Mouse (Mus musculus): ENCODE measurements around the gene Dusp7. TPM values are rescaled to one million over a fixed set of nuclear protein-coding genes. Genes with fewer than 3 reads are reported as not detected.

Dusp7 gene
- total RNA-seq (2015; ENCODE audit: low replicate concordance) (13.3 and 19.3 TPM in 2 replicates), total RNA-seq (2017; ENCODE audit: low replicate concordance) (2.7 and 3.9 TPM in 2 replicates)

GRCm38 (mm10) chr9:106368112-106368717 is at the start of gene Dusp7:
Dusp7 (plus strand) TSS chr9:106368632.
- ATAC-seq (replicated peaks; ENCODE audit: low FRiP score, poor library complexity, severe bottlenecking), result peak; percentile 36; the same call in 1 of the 2 replicates

DNA sequence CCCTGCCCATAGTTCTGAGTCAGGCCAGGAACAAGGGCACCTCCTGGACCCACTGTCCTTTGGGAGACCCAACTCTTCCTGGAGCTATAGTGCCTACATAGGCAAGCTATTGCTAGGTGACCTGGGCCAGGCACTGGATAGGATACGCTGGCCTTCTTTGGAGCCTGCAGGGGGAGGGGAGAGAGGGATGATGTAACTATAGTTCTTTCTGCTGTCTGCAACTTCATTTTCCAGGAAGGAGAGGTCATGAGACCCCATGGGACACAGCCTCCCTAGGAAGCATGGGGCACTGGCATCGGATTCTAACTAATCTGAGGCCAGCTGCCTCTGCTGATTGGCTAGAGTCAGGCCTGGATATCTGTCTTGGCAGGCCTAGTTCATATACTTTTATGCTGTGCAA is 49.3 kb upstream of the Dusp7 start:
- ATAC-seq (replicated peaks; ENCODE audit: low FRiP score, poor library complexity, severe bottlenecking), result no peak

DNA sequence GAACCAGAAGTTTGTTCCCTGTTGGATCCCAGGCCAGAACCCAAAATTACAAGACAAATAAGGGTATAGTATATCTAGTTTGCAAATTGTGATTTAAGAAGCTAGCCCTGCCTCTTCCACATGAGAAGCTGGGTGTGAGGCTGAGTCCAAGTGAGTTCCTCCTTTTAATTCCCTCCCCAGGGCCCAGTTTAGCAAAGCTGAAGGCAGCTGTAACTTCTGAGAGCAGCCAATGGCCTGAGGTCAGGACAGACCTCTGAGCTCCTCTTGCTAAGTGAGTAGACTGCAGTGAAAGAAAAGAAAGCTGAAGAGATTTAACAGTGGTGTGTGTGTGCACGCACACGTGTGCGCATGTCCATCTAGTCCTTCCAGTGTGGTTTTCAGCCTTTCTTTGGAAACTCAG is 45.9 kb upstream of the Dusp7 start:
- no peak for ATAC-seq (replicated peaks; ENCODE audit: low FRiP score, poor library complexity, severe bottlenecking)

DNA sequence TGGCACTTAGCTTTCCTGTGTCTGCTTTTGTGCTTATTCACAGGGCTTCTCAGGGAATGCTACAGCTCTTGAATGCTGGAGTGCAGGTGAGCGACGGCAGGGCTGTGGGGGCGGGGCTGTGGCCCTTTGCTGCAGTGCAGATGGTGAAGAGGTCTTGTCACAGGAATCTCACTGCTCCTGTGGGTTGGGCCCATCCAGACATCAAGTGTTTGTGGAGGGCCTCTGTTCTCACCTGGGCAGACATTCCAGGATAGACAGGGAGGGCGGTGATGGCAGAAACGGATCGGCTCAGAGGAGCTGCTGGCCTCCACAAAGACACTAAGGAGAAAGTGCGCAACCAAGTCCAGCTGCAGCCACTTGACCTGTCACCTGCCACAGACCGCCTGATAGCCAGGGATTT is 42.2 kb upstream of the Dusp7 start:
- no peak for ATAC-seq (replicated peaks; ENCODE audit: low FRiP score, poor library complexity, severe bottlenecking)

GRCm38 (mm10) chr9:106327125-106327809 is 41.2 kb upstream of the Dusp7 start:
- ATAC-seq (replicated peaks; ENCODE audit: low FRiP score, poor library complexity, severe bottlenecking), result no peak

GRCm38 (mm10) chr9:106328068-106328610 is 40.3 kb upstream of the Dusp7 start:
- ATAC-seq (replicated peaks; ENCODE audit: low FRiP score, poor library complexity, severe bottlenecking), result no peak

- no peak for ATAC-seq (replicated peaks; ENCODE audit: low FRiP score, poor library complexity, severe bottlenecking)
Measured at GRCm38 (mm10) chr9:106328772-106329511, 39.5 kb upstream of the Dusp7 start.

DNA sequence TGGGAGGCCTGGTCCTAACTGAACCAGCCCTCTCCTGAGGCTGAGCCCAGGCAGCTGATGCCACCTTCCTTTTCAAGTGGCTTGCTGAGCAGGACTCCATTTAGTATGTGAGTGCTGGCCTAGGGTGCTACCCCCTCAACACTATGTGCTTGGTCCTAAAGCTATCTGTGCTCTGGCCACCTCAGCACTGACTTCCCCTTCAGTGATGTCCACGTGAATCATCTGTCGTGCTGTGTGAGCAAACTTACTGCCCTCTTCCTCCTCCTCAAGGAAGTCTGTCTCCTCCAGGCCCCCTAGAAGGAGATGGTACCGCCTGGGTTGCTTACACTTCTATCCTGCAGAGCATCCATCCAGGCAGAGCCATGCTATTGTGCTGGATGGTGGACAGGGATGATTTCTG is 35.7 kb upstream of the Dusp7 start:
- ATAC-seq (replicated peaks; ENCODE audit: low FRiP score, poor library complexity, severe bottlenecking), result no peak

DNA sequence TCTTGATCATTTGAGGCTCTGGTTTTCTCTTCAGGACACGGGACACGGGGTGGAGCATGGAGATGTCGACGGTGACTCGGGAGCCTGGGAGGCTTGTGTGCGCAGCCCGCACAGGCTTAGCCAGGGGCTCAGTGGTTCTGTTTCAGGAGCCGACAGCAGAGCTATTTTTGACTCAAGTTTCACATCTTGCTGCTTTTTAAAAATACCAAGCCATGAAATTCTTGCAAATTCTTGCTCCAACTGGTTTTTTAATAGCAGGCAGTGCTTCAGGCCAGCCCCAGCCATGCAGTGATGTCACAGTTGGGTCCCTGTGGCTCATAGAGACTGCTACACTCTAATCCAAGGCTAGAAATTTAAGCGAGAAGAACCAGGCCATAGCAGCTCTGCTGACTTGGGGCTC is 30.8 kb upstream of the Dusp7 start:
- ATAC-seq (replicated peaks; ENCODE audit: low FRiP score, poor library complexity, severe bottlenecking), result no peak

GRCm38 (mm10) chr9:106338462-106339172 is 29.8 kb upstream of the Dusp7 start:
- no peak for ATAC-seq (replicated peaks; ENCODE audit: low FRiP score, poor library complexity, severe bottlenecking)

DNA sequence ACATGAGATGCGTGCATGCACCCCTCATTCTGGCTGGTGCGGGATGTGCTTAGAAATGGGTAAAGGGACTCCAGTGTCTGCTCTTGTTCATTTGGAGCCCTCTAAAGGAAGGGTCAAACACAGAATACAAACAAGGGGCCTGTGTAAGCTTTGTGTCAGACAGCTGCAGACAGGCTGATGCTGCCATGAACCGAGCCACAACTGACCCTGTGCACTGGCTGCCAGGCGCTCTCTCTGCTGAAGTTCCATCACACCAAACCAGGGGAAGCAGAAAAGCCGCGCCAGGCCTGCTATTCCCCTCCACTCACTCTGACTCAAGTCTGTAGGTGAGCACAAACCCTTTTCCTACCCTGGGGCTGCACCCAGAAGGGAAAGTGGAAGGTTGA is 29.3 kb upstream of the Dusp7 start:
- ATAC-seq (replicated peaks; ENCODE audit: low FRiP score, poor library complexity, severe bottlenecking), result no peak

- no peak for ATAC-seq (replicated peaks; ENCODE audit: low FRiP score, poor library complexity, severe bottlenecking)
Measured at GRCm38 (mm10) chr9:106339730-106340129, 28.7 kb upstream of the Dusp7 start.

GRCm38 (mm10) chr9:106340501-106341312 is 27.7 kb upstream of the Dusp7 start:
- ATAC-seq (replicated peaks; ENCODE audit: low FRiP score, poor library complexity, severe bottlenecking), result no peak

- no peak for ATAC-seq (replicated peaks; ENCODE audit: low FRiP score, poor library complexity, severe bottlenecking)
Measured at GRCm38 (mm10) chr9:106341313-106341686, 27.1 kb upstream of the Dusp7 start.

- no peak for ATAC-seq (replicated peaks; ENCODE audit: low FRiP score, poor library complexity, severe bottlenecking)
Measured at GRCm38 (mm10) chr9:106342573-106342972, 25.9 kb upstream of the Dusp7 start.

- no peak for ATAC-seq (replicated peaks; ENCODE audit: low FRiP score, poor library complexity, severe bottlenecking)
Measured at GRCm38 (mm10) chr9:106345167-106345566, 23.3 kb upstream of the Dusp7 start.

GRCm38 (mm10) chr9:106345630-106346029 is 22.8 kb upstream of the Dusp7 start:
- no peak for ATAC-seq (replicated peaks; ENCODE audit: low FRiP score, poor library complexity, severe bottlenecking)

GRCm38 (mm10) chr9:106348281-106348680 is 20.2 kb upstream of the Dusp7 start:
- ATAC-seq (replicated peaks; ENCODE audit: low FRiP score, poor library complexity, severe bottlenecking), result no peak

- no peak for ATAC-seq (replicated peaks; ENCODE audit: low FRiP score, poor library complexity, severe bottlenecking)
Measured at GRCm38 (mm10) chr9:106349075-106349474, 19.4 kb upstream of the Dusp7 start.

Measured in erythroid progenitor cell, adult 5-6 weeks (primary cell).